Mouse (Mus musculus): Measurements from ENCODE around the gene Nedd9.
"Not testable (repeated sequence)": the region's sequence is repeated elsewhere in the genome, so short reads cannot be mapped to it uniquely, and the experiment has no call there.

Gene Nedd9

DNA sequence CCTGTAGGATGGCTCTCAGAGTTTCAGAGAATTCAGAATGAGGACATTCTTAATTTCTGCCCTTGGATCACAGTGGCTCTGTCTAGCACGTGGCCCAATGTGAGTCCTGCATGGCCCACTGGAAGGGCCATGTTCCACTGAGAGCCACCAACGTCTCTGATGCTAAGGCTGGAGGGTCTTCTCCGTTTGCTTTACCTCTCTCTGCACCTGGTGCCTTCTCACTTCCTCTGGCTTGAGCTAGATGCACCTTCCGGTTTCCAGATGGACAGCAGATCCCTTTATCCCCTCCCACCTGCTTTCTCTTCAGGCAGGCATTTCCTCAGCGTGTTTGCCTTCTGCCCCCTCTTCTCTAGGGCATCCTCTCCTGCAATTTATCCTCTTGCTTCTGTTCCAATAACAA is 118.5 kb downstream of the Nedd9 start:
- DNase-seq: no peak

DNA sequence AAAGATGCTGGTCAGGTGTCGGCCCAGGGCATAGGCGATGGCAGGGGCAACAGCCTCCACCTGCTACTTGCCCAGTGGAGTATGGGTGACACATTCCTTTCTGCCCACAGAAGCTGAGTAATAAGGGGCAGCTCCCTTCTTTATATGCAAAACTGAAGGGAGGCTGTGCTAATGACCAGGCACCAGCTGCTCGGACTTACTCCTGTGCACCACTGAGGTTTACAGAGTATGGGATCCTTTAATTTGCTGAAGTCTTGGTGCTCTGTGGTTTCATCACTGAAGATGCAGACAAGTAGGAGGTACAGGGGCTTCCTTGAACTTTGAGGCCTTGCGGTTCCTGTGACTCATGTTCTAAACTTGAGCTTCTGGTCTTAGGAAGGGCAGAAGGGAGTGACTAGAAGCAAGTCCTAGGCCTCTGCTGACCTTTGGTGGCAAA is 120.0 kb downstream of the Nedd9 start:
- DNase-seq: no peak

DNA sequence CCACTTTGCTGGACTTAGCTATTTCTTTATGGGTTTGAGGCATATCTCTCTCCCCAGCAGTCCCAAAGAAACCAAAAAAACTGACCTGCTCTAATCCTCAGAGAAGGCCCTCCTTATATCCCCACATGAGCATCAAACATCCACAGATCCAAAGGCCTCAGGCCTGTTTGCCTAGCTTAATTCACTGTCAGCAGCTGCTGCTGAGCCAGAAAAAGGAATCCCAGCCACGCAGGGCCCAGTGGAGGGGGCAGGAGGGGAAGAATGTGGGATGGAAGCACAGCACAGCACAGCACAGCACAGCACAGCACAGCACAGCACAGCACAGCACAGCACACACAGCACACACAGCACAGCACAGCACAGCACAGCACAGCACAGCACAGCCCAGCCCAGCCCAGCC is 120.6 kb downstream of the Nedd9 start:
- not testable (repeated sequence) for DNase-seq

DNA sequence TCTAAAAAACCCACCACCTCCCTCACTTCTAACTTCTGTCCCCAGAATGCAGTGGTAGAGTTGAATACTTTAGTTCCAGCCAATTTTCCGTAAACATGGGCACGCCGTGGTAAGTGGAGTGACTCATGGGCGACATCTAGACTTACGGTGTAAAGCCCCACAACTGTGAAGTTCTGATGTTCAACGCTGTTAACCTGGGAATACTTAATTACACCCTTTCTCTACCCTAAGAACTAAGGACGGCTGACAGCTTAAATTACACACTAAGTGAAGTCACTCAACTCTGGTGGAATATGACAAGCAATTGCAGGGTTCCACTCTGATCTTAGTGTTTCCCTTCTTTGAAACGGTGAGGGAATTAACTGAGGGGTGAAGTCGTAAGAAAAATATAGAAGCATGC is 122.9 kb downstream of the Nedd9 start:
- DNase-seq: no peak

DNA sequence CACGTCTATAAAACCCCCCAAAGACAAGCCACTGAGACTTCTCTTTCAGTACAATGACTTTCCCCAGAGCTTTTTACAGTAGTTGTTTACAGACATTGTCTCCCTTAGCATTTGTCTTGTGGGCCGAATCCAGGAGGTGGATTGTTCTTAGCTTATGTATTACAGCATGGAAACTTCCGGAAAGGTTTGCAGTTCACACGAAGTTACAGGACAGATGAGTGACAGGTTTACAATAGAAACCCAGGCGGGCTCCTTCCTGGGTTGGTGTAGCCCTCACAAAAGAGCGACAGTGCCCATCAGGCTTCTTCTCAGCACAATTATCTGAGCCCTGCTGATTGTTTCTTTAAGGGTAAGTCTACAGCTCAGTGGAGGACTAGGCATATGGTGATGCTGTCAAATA is 124.3 kb downstream of the Nedd9 start:
- no peak for DNase-seq

DNA sequence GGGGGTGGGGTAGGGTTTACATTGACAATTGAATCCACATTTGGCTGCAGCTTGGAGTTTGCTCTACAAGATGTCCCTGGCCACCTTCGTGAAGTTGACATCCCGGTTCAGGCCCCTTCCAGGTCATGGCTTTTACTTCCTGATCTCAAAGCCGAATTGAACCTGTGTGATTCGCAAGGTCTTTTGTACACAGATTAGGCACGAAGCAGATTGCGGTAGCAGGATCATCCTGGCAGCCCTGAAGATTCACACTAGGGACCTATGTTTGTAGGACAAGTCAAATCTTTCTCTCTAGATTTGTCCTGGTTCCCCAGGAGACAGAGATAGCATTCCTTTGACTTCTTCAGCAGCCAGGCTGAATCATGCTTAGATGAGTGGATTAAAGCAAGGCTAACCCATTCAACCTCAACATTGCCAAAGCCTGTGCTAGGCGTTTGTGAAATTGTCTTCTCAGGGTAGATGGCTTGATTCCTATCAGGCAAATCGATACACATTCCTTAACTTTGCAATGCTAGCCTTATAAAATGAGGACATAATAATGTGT is 126.8 kb downstream of the Nedd9 start:
- no peak for DNase-seq

DNA sequence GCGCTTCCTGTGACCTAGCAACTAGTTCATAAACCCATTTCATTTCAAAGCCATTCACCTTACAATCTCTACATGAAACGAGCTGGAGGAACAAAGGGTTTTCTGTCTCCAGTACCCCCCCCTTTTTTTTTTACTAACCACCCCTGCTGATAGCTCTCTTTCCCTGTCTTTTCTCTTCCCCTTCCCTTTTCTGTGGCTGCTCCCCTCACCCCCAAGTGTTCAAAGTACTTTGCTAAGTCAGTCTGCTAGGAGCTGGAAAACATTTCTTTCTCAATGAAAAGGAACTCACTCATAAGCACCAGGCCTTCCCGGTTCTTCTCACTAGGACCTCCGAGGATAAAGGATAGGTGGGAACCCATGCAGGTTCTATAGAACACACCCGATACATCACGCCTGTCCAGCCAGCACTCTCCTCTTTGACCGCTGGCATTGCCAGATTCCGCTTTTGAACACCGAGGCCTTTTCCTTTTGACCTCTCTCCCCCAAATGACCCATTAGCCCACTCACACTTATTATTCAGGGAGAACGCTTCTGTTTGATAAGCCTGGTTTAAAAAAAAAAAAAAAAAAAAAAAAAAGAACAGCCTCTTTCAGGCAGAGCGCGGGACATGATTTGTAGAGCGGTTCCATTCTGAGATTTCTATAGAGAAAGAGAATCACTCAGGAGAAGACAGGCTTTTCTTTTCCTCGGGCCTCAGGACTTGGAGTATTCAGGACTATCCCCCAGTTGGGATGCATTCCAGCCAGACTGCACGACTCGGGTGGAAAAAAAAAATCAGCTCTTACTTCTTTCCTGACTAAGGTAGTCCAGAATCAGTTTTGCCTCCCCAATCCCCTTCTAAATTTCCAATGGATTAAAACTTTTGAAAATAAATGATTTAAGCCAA is 127.6 kb downstream of the Nedd9 start:
- DNase-seq: peak in 1 of 2 experiments; percentile 24

DNA sequence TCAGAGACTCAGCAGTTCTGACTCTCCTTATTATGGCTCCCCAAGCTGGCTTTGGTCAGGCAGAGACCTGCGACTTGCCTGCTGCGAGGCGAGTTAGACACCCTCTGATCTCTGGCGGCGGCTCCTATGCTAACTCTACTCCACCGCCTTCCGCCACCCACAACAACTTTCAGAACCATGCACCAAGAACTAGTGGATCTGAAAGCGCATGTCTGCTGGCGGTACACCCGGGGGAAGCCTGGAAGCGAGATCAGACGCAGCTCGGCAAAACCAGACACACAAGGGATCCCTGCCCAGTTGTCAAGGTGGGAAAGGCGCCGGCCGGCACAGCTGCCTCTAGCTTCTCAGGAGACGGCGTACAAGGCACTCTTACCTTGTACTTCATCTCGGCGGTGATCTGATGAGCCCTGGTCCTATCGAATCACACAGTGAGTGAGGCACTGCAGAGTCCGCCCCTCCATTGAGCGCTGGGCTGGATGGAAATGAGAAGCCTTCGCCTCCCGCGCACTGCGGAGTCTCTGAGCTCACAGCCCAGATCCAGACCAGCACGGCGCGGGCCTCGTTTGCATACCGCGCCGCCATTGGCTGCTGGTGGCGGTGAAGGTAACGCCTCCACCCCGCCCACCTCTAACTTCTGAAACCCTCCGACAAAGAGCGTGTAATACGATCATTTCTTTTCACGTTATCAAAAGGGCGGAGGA is 128.5 kb downstream of the Nedd9 start:
- DNase-seq: peak; percentile 96 to 98

DNA sequence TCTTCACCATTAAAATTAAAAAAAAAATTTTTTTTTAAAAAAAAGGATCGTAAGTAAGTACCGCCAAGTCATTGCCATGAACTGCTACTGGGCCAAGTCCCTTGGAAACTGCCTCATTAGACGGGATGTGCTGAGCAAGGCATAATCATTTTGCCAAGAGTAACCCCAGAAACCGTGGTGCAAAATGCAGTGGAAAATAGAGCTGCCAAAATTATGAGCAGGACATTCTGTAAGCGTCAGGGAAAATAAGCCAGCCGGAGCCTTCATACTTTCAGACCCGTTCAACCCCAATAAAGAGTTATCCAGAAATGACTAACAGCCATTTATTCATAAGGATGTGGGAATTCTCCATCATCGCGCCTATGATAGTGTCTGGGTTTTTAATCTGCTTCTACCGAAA is 129.2 kb downstream of the Nedd9 start:
- DNase-seq: peak in 1 of 2 experiments; percentile 21

DNA sequence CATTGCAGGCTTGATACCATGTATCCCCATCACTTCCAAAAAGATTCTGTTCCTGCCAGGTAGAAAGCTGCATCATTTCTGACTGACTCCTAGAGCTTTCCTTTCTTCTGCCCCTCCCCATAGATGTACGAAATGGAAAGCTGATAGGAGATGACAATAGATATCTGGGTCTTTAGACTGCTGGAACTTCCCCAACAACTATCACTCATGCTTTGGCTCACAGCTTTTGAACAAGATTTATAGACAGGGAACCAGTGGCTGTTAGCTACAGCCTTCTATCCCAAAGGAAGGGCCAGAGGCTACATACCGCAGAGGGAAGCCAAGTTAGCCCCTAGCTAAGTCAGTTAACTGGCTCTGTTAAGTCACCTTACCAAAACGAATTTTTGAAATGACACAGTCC is 129.6 kb downstream of the Nedd9 start:
- no peak for DNase-seq

DNA sequence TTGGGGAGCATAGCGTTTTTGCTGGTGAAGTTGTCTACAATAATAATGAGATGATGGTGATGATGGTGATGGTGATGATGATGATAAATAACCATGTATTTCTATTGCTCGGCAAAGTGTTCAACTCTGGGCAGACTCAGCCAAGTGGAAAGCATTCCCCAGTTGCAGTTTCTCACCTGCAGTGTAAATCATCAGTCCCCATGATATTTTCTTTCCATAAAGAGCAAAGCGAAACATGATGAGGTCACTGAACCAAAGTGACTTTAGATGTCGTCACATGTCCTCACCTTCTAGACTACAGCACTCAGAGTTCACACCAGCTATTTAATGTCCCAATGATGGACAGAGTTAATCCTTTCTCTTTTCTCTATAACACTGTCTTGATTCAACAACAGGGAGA is 130.0 kb downstream of the Nedd9 start:
- DNase-seq: no peak

DNA sequence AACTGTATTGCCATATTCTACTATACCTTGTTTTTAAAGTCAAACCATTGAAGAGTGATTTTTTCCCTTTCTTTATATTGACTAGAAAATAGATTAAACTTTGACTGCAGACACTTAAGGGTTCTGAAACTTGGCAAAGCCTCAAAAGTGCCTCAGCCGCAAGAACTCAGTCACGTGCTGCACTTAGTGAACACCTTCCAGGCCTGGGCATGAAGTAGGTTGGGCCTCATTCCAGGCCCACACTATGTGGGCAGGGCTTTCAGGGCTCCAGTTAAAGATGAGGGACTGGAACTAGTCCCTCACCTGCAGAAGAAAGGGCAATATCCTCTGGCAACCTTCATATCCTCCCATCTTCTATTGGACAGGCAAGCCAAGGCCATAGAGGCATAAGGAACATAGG is 131.6 kb downstream of the Nedd9 start:
- peak in 1 of 2 experiments; percentile 53 for DNase-seq

DNA sequence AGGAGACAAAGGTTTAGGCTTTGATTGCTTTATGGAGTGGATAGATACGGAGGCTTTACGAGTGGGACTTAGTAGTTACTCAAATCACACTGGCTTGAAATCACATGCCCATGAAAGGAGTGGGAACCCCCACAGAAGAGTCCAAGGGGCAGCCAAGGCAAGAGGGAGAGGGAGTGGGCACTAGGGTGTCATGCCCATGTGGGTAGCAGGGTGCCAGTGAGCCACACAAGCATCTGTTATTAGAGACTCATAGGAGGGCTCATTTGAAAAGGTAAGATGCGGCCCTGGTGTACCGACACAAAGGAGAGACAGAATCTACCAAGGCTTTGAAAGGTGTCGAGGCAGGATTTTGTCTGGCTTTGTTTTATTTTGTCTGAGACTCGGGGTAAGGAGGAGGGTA is 132.6 kb downstream of the Nedd9 start:
- no peak for DNase-seq

DNA sequence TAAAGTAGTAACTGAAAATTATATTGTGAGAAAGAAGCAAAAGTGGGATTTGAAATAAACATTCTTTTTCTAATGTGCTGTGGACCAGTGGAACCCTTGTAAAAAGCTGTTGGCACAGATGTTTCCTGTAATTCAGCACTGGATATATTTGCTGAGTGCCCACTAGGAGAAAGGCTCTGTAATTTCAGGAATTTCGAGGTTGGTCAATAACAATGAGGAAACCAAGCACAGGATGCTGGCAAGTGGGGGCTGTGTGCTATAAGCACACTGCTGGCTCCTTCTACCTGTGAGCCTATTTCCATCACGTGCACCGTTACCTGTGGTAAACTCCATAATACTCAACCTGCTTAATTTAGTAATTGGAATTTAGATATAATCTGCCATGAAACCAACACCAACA is 133.5 kb downstream of the Nedd9 start:
- no peak for DNase-seq

DNA sequence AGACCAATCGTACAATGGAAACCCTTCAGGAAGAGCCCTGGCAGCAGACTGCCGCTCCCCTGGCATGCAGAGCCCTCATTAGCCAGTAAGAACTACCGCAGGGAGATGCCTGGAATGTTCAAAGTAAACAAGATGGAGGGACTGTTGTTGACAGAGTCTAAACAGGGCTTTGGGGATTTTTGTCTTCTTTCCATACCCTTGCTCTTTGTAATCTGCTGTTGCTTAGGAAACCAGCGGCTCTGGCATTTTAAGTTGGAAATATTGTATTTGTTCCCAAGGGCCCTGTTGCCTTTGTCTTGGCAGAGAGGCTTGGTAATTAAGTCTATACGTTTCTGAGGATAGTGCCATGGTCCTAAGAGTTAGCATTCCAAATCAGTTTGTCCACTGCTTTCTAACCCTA is 134.8 kb downstream of the Nedd9 start:
- no peak for DNase-seq

DNA sequence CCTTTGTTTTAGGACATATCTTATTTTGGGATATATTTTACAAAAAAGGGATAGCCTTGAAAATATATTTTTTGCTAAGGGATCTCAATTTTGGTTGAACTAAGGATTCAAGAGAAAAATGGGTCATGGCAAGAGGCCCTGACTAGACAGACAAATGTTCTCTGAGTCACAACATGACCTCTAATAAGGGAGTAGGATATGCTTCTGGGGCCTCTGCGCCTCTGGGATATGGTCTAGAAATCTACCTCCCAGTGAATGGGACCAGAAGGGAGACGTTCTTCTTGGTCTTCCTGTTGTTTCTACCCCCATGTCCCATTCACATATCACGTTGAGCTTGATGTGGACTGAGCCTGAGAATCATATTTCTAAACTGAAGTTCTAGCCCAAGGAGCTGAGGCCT is 136.6 kb downstream of the Nedd9 start:
- no peak for DNase-seq

DNA sequence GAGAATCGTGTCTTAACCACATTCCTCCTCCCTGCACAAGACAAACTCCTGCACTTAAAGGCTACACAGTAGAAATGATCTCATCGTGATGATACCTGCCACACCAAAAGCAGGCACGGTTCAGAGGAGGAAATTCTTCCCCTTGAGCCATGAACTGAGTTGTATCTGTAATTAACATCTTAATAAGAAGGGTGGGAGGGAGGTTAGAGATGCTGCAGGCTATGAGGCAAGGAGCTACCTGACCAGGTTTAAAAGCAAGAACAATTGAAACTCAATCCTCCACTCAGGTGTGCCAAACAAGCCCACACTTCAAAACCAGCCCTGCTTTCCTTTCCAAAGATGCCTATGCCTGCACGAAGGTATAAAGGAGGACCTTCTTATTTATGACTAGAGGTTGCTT is 137.4 kb downstream of the Nedd9 start:
- DNase-seq: no peak

DNA sequence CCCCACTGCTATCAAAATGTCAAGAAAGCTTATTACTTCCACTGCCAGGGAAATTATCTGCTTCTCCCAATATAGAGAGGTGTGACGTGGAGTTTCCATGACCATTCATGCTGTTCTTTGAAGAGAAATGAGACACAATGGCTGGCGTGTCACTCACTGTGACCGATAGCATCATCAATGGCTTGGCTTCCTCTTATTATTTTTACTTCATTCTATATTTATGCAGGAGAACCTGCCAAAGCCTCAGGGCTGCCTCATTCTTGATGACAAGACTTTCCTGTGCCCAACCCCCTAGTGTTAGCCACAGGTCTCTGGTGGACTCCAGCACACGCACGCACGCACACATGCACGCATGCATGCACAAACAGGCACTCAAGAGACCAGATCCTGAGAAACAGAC is 141.4 kb downstream of the Nedd9 start:
- peak in 1 of 2 experiments; percentile 30 for DNase-seq

DNA sequence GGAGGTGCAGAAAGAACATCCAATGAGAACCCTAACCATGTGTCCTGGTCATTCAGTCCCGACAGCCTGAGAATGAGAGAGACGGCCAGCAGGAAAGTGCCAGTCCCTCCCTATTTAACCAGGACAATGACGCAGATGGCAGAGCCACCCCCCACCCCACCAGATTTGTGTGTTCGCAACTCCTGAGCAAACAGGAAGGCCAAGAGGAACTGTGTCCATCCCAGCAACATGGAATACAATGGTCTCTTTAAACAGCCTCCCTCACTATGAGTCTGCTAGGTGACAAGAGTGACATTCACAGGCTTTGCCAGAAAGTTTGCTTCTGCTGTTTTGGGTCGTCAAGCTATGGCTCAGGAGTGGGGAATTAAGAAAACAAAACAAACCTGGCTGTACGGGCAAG is 141.9 kb downstream of the Nedd9 start:
- peak in 1 of 2 experiments; percentile 35 for DNase-seq

DNA sequence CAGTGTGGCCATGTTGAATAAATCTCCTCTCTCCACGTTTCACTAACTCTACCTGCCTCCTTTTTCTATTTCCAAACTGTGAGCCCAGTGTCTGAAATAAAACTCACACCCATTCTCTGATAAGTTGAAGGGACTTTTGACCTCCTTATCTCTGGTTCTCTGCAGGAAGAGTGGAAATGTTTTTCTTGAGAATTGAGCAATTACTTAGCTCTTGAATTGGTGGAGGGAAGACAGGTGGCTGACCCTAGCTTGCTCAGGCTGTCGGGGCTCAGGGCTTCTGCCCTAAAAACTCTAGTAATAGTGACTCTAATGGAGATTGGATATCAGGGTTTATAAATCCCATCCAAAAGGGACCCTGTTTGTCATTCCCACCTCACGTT is 143.3 kb downstream of the Nedd9 start:
- DNase-seq: no peak

DNA sequence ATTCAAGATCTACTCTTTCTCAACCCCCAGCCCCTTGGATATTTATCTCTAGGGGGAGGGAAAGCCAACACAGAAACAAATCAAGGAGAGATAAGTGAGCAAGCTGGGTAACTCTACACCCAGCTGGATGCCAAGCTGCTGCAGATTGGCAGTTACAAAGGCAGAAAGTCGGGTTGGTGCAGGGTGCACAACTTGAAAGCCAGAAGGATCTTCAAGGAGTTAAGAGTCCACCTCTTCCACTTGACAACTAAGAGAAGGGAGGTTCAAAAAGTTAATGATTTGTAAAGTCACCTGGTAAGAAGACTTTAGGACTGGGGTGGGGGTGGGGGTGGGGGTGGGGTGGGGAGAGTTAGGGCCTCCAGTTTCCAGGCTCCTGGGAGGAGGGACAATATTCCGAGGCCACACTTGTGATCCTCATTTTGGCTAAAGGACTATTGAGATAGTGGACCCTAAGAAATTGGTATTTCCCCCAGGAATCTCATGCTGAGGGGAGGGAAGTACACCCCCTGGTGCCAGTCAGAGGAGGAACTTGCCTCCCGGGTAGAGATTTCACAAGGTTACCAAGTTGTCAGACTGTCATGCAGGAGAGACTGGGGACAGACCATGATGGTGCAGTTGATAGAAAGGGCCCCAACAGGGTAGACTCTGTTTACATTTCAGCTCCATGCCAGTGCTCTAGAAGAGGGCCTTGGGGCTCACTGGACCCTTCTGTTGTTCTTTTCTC is 143.8 kb downstream of the Nedd9 start:
- DNase-seq: peak in 1 of 2 experiments; percentile 54

DNA sequence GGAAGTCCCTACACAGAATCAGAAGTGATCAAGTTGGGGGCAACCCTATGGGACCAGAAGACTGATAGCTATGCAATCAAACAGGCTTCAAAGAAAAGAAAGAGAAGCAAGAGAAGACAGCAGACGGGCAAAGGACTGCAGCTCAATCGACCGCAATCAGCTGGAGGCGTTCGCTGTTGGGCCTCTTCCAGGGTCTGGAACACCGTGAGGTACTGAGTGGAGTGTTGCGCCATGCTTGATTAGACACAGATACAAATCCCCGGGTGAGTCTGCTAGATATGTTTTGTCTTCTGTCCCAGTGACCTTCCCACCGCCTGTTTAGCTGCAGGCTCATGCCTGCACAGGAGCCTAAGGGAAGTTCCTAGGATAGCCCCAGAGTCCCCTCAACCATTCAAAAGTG is 145.7 kb downstream of the Nedd9 start:
- DNase-seq: peak in 1 of 2 experiments; percentile 32

DNA sequence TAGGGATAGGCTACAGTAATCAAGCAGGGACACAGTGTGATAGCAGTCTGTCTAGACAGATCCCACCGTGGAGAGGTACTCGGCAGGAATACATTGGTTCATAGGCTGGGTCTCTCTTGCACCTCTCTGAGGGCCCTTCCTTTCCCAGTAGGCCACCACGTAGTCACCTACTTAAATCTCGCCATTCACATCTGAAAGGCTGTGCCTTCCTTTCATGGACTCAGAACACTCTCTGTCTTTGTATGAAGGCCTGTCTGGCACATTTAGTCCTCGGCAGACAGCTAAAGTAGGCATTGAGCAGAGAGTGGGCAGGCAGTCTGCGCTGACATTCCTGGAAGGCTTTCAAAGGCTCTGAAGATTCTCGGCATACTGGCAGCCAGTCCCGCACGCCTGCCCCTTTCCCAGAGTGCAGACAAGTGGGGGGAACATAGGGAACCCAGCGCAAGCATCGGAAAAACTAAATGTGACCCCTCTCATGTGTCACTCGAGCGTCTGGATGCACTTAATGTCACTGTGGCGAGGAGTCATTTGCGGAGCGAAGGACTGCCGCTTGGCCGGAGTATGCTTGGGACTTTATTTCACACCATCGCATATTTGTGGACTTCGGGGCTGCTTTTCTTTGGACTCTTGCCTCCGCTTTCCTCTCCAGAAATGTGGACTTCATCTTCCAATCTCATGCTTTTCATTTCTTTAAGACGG is 147.4 kb downstream of the Nedd9 start:
- peak; percentile 39 to 58 for DNase-seq
